Mouse (Mus musculus) hindbrain, postnatal 0 days (tissue): ENCODE measurements at regions not wholly inside any gene's neighbourhood (a gene's known extent, or its start where the extent isn't known, plus 50 kb on each side); places are given as distances from the start of the nearest gene placed in this dataset.

Experiments used
- ATAC-seq: fragments of 200-750 bp; cut with Nextera tagmentation; 2 replicates; pipeline ENCODE4 v1.8.0; 2017; ENCODE audit warnings: mild to moderate bottlenecking, moderate TSS enrichment, moderate library complexity
- DNase-seq: peaks from one replicate; pipeline ENCODE4 v3.0.0-alpha.2; 2015; ENCODE audit warnings: low spot score
- H3K27ac ChIP-seq: fragments of 300-500 bp; sonication (generic); 2 replicates; pipeline ENCODE4 v1.5.1; 2014; ENCODE audit warnings: mild to moderate bottlenecking
- H3K27me3 ChIP-seq: fragments of 300-500 bp; sonication (generic); 2 replicates; pipeline ENCODE4 v1.6.1; 2014; ENCODE audit warnings: low read length, mixed read lengths; ENCODE audit not compliant: insufficient read depth
- H3K36me3 ChIP-seq: fragments of 300-500 bp; sonication (generic); 2 replicates; pipeline ENCODE4 v1.6.1; 2014; ENCODE audit warnings: low read length, mixed read lengths; ENCODE audit not compliant: insufficient read depth
- H3K4me1 ChIP-seq: fragments of 300-500 bp; sonication (generic); 2 replicates; pipeline ENCODE4 v1.6.1; 2014; ENCODE audit warnings: antibody characterized with exemption, low read length, mixed read lengths; ENCODE audit not compliant: insufficient read depth
- H3K4me2 ChIP-seq: fragments of 300-500 bp; sonication (generic); 2 replicates; pipeline ENCODE4 v1.6.1; 2014; ENCODE audit warnings: low read depth, mild to moderate bottlenecking, low read length, moderate library complexity, mixed read lengths
- H3K4me3 ChIP-seq: fragments of 300-500 bp; sonication (generic); 2 replicates; pipeline ENCODE4 v1.5.1; 2014; ENCODE audit warnings: low read length
- H3K9ac ChIP-seq: fragments of 300-500 bp; sonication (generic); replicated peaks from 2 replicates; pipeline ENCODE4 v1.6.1; 2014; ENCODE audit warnings: mild to moderate bottlenecking, low read length, moderate library complexity, mixed read lengths
- H3K9me3 ChIP-seq: fragments of 300-500 bp; sonication (generic); 2 replicates; pipeline ENCODE4 v1.6.1; 2016; ENCODE audit warnings: low read length, mixed read lengths
- CTCF ChIP-seq: IDR thresholded peaks from 2 replicates; pipeline ENCODE4 v1.5.1; 2016; ENCODE audit warnings: antibody characterized with exemption, control low read depth, low read depth
- WGBS: fragments of 180-500 bp; shearing (Covaris S2); extraction: QIAGEN DNeasy Blood & Tissue Kit; methylation state at CpG from one replicate; pipeline ENCODE4 v1.1.7; 2014; 5-methylcytosine and 5-hydroxymethylcytosine counted together

- DNase-seq: no peak
- H3K27me3 ChIP-seq: no peaks in the 10 kb centered on the region
- no peak overlapping the region for H3K27ac ChIP-seq
- no peak overlapping the region for H3K4me3 ChIP-seq
- H3K4me2 ChIP-seq: no peak overlapping the region
- no peaks in the 10 kb centered on the region for H3K9me3 ChIP-seq
- 43% methylated on average over 10 of the region's 10 CpGs for WGBS
- no peaks in the 10 kb centered on the region for H3K36me3 ChIP-seq
- no peak overlapping the region for H3K9ac ChIP-seq
- TF ChIP-seq CTCF: no peak
- no peaks in the 10 kb centered on the region for H3K4me1 ChIP-seq
- ATAC-seq: no peak
Observed at GRCm38 (mm10) chr4:46291620-46292254, 51.7 kb upstream of the Foxe1 start.
